In the genomic region with DNA sequence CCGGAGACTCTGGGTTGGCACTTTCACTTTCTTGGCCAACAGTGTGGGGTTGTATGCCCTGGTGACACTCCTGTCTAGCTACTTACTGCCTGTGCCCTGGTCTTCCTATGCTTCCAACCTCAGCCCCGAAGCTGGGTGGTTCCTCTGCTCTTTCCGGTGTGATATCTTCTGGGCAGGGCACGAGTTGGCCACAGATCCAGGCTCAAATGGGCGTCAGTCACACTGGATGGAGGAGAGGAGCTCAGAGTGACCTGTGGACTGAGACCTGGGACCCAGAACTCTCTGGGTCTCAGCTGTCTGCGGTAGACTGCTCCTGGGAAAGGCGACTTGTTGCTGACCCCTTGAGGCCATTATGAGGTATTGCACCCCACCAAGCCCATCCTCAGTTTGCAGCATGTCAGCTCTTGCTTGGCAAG, we compare ENCODE assay signal across 8 mouse cellular contexts. TPM values are rescaled to one million over a fixed set of nuclear protein-coding genes. Genes with fewer than 3 reads are reported as not detected.
DNase-seq lines count a peak whose midpoint lies in the region; ATAC-seq and TF ChIP-seq lines count a peak whose summit lies in the region.

A gene (minus strand): TSS at position 211 of the 416 bp plus-strand sequence.

- TF ChIP-seq CTCF in bone marrow, adult 2 months (IDR thresholded peaks at IDR 0.05; ENCODE audit: control insufficient read depth, insufficient read depth, low read length), result peak; percentile 71

- WGBS in bone marrow, adult 2 months, result 10% methylated on average over 7 of the region's 7 CpGs
- WGBS in embryonic facial prominence, embryonic 15.5 days, result 23% methylated on average over 7 of the region's 7 CpGs
- 27% methylated on average over 7 of the region's 7 CpGs for WGBS in hindbrain, embryonic 15.5 days

- peak; percentile 20 for DNase-seq in gastrocnemius, postnatal 14 days
- no peak for DNase-seq in gastrocnemius, adult 8-10 months (ENCODE audit: low spot score in 2 of 2)
- peak; percentile 24 for DNase-seq in left cerebral cortex, adult 11 months (ENCODE audit: low spot score)
- peak; percentile 45 for DNase-seq in right cerebral cortex, postnatal 4 days

- H3K36me3 ChIP-seq in embryonic facial prominence, embryonic 15.5 days, result no peaks in the 10 kb centered on the region
- H3K36me3 ChIP-seq in hindbrain, embryonic 15.5 days, result no peaks in the 10 kb centered on the region

- H3K9ac ChIP-seq in embryonic facial prominence, embryonic 15.5 days, result no peak within 1 kb of the TSS; the same call in 1 of the 2 replicates
- H3K9ac ChIP-seq in hindbrain, embryonic 15.5 days, result no peak within 1 kb of the TSS

- ATAC-seq in embryonic facial prominence, embryonic 15.5 days (ENCODE audit: insufficient number of reproducible peaks, low FRiP score, low TSS enrichment, low read depth), result 0 out of 2 replicates have a peak, but pooled peaks have one; percentile 11
- peak; percentile 61; the same call in 1 of the 2 replicates for ATAC-seq in hindbrain, embryonic 15.5 days (ENCODE audit: low FRiP score, low read depth)
- ATAC-seq in megakaryocyte, adult 5-6 weeks (ENCODE audit: poor library complexity, severe bottlenecking), result peak; percentile 71

- intact Hi-C loops in gastrocnemius, postnatal 14 days (cut with DNase I; ENCODE audit: low total_unique reads), result no loop called here

- TF ChIP-seq POLR2A in bone marrow, adult 2 months (IDR thresholded peaks at IDR 0.05; ENCODE audit: borderline replicate concordance, control insufficient read depth, low read depth, low read length), result no peak

- no peaks in the 10 kb centered on the region for H3K9me3 ChIP-seq in embryonic facial prominence, embryonic 15.5 days (replicated peaks)
- H3K9me3 ChIP-seq in hindbrain, embryonic 15.5 days, result no peaks in the 10 kb centered on the region

- no peaks in the 10 kb centered on the region for H3K4me1 ChIP-seq in bone marrow, adult 2 months (ENCODE audit: control insufficient read depth, insufficient read depth, low read length)
- peaks cover 14% of the 10 kb centered on the region for H3K4me1 ChIP-seq in embryonic facial prominence, embryonic 15.5 days
- peaks cover 10% of the 10 kb centered on the region for H3K4me1 ChIP-seq in hindbrain, embryonic 15.5 days (replicated peaks)

- H3K4me2 ChIP-seq in embryonic facial prominence, embryonic 15.5 days (replicated peaks), result no peak within 1 kb of the TSS
- no peak within 1 kb of the TSS for H3K4me2 ChIP-seq in hindbrain, embryonic 15.5 days

- H3K27ac ChIP-seq in bone marrow, adult 2 months (ENCODE audit: control insufficient read depth, insufficient read depth, low read depth, low read length, poor library complexity), result no peak within 1 kb of the TSS
- H3K27ac ChIP-seq in embryonic facial prominence, embryonic 15.5 days (replicated peaks), result no peak within 1 kb of the TSS
- H3K27ac ChIP-seq in hindbrain, embryonic 15.5 days (replicated peaks), result no peak within 1 kb of the TSS

- H3K4me3 ChIP-seq in bone marrow, adult 2 months (replicated peaks; ENCODE audit: control insufficient read depth, low read depth, low read length), result no peak within 1 kb of the TSS
- no peak within 1 kb of the TSS for H3K4me3 ChIP-seq in embryonic facial prominence, embryonic 15.5 days (replicated peaks)
- H3K4me3 ChIP-seq in hindbrain, embryonic 15.5 days, result no peak within 1 kb of the TSS

- H3K27me3 ChIP-seq in embryonic facial prominence, embryonic 15.5 days, result peaks cover 29% of the 10 kb centered on the region
- H3K27me3 ChIP-seq in hindbrain, embryonic 15.5 days, result peaks cover 48% of the 10 kb centered on the region

RNA-seq across cellular contexts. Expression of the gene that starts here (rescaled TPM):
- 1 to 10 TPM in 1 of 2 experiments, under 1 TPM in 1; 0.75 to 1.1 TPM for total RNA-seq in gastrocnemius, postnatal 14 days (2021)
- total RNA-seq in gastrocnemius, adult 8-10 months (2022), result under 1 TPM in 3 of 4 experiments, not detected in 1; 0.15 to 0.67 (median 0.17) TPM
- polyA plus RNA-seq in bone marrow, adult 2 months (2011; ENCODE audit: insufficient read depth, insufficient read length, low replicate concordance, missing spikeins), result 1.7 TPM in 1 of 2 replicates, not detected in the other
- 7.5 and 7.7 TPM in 2 replicates for polyA plus RNA-seq in embryonic facial prominence, embryonic 15.5 days (2015; fragmentation: Nextera tagmentation; extraction: Ambion mirVana)
- polyA plus RNA-seq in hindbrain, embryonic 15.5 days (2015; fragmentation: Nextera tagmentation; extraction: Ambion mirVana), result 1.5 and 1.6 TPM in 2 replicates
- not detected in 2 replicates for total RNA-seq in megakaryocyte, adult 5-6 weeks (2015)
- not detected in 2 replicates for total RNA-seq in megakaryocyte, adult 5-6 weeks (2017)

Comparison
In these comparisons a context has a peak if more than half of its experiments do, and no peak if none do; other contexts are left out.
1. DNase-seq: peak in gastrocnemius, postnatal 14 days (single experiment), left cerebral cortex, adult 11 months (single experiment) and right cerebral cortex, postnatal 4 days (single experiment); none in gastrocnemius, adult 8-10 months (0 of 2).
2. Peak in ATAC-seq in megakaryocyte, adult 5-6 weeks; RNA of the gene not detected or under 1 TPM.
3. ATAC-seq: peak in every context shown above with its lines; median percentile 71 in megakaryocyte, adult 5-6 weeks; 61 in hindbrain, embryonic 15.5 days; 11 in embryonic facial prominence, embryonic 15.5 days.